Mouse (Mus musculus): ENCODE results near the gene Cd164.

The Cd164 gene

GRCm38 (mm10) chr10:41491111-41491510 lies 28.1 kb upstream of the Cd164 start:
- DNase-seq (ENCODE audit: extremely low spot score, low read depth, low spot score) = no peak

- no peak for DNase-seq (ENCODE audit: extremely low spot score, low read depth, low spot score)
These were observed 18.3 kb upstream of the Cd164 start for GRCm38 (mm10) chr10:41500941-41501340.

- no peak for DNase-seq (ENCODE audit: extremely low spot score, low read depth, low spot score)
These were observed 14.2 kb upstream of the Cd164 start for GRCm38 (mm10) chr10:41504996-41505395.

- DNase-seq (ENCODE audit: extremely low spot score, low read depth, low spot score) = peak; percentile 53
These were observed 13.8 kb upstream of the Cd164 start for GRCm38 (mm10) chr10:41505446-41505845.

- DNase-seq (ENCODE audit: extremely low spot score, low read depth, low spot score) = no peak
These were observed 10.1 kb upstream of the Cd164 start for GRCm38 (mm10) chr10:41509160-41509559.

- no peak for DNase-seq (ENCODE audit: extremely low spot score, low read depth, low spot score)
These were observed 4.9 kb upstream of the Cd164 start for GRCm38 (mm10) chr10:41514301-41514700.

GRCm38 (mm10) chr10:41514921-41515320 lies 4.3 kb upstream of the Cd164 start:
- DNase-seq (ENCODE audit: extremely low spot score, low read depth, low spot score) = no peak

- DNase-seq (ENCODE audit: extremely low spot score, low read depth, low spot score) = peak; percentile 63
These were observed 670 bp upstream of the Cd164 start for GRCm38 (mm10) chr10:41518508-41518980.

GRCm38 (mm10) chr10:41519640-41520409 lies 611 bp downstream of the Cd164 start:
- DNase-seq (ENCODE audit: extremely low spot score, low read depth, low spot score) = no peak

GRCm38 (mm10) chr10:41520410-41520673 lies 1.1 kb downstream of the Cd164 start:
- no peak for DNase-seq (ENCODE audit: extremely low spot score, low read depth, low spot score)

- no peak for DNase-seq (ENCODE audit: extremely low spot score, low read depth, low spot score)
These were observed 4.2 kb downstream of the Cd164 start for GRCm38 (mm10) chr10:41523386-41523785.

- no peak for DNase-seq (ENCODE audit: extremely low spot score, low read depth, low spot score)
These were observed 6.5 kb downstream of the Cd164 start for GRCm38 (mm10) chr10:41525696-41526095.

GRCm38 (mm10) chr10:41529972-41530371 lies 10.8 kb downstream of the Cd164 start:
- DNase-seq (ENCODE audit: extremely low spot score, low read depth, low spot score) = no peak

- no peak for DNase-seq (ENCODE audit: extremely low spot score, low read depth, low spot score)
These were observed 16.8 kb downstream of the Cd164 start for GRCm38 (mm10) chr10:41535991-41536390.

GRCm38 (mm10) chr10:41536714-41537113 lies 17.5 kb downstream of the Cd164 start:
- no peak for DNase-seq (ENCODE audit: extremely low spot score, low read depth, low spot score)

GRCm38 (mm10) chr10:41537226-41537982 lies 18.2 kb downstream of the Cd164 start:
- no peak for DNase-seq (ENCODE audit: extremely low spot score, low read depth, low spot score)

- DNase-seq (ENCODE audit: extremely low spot score, low read depth, low spot score) = no peak
These were observed 18.7 kb downstream of the Cd164 start for GRCm38 (mm10) chr10:41537983-41538330.

- no peak for DNase-seq (ENCODE audit: extremely low spot score, low read depth, low spot score)
These were observed 19.8 kb downstream of the Cd164 start for GRCm38 (mm10) chr10:41538986-41539385.

GRCm38 (mm10) chr10:41542057-41542456 lies 22.8 kb downstream of the Cd164 start:
- no peak for DNase-seq (ENCODE audit: extremely low spot score, low read depth, low spot score)

GRCm38 (mm10) chr10:41543439-41543838 lies 24.2 kb downstream of the Cd164 start:
- no peak for DNase-seq (ENCODE audit: extremely low spot score, low read depth, low spot score)

- DNase-seq (ENCODE audit: extremely low spot score, low read depth, low spot score) = no peak
These were observed 24.6 kb downstream of the Cd164 start for GRCm38 (mm10) chr10:41543844-41544243.

GRCm38 (mm10) chr10:41544481-41545190 lies 25.4 kb downstream of the Cd164 start:
- DNase-seq (ENCODE audit: extremely low spot score, low read depth, low spot score) = no peak
